Mouse (Mus musculus) liver, postnatal 0 days (tissue): ENCODE results near the gene Atad1.

Experiments
- CTCF ChIP-seq: sonication (generic); IDR thresholded peaks from 2 replicates; pipeline ENCODE4 v1.5.1; 2016; ENCODE audit warnings: antibody characterized with exemption, low read depth
- EP300 ChIP-seq: IDR thresholded peaks from 2 replicates; pipeline ENCODE4 v1.6.1; 2016; ENCODE audit warnings: antibody characterized with exemption, low read depth, mild to moderate bottlenecking

DNA sequence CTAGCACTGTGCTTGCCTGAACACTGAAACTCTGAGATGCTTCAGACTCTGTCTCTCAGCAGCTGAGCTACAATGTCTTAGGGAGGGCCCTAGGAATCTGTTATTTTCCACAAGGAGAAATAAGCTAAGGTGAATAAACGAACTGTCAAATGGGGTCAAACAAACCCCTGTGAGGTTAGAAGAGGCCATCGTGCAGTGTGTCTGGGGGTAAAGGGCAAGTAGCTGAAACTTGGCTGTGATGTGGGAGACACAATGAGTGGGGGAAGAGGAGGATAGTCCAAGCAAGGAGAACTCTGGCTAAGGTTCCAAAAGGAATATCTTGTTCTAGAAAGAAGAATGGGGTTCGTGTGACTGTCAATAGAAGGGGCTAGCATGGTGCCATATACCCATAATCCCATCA is 117.4 kb downstream of the Atad1 start:
- TF ChIP-seq CTCF = no peak
- no peak for TF ChIP-seq EP300
